Comparison of ENCODE assay signal across 7 mouse cellular contexts in genomic region chr9:7914487-7914886, GRCm38 (mm10). TPM values are rescaled to one million over a fixed set of nuclear protein-coding genes. Genes with fewer than 3 reads are reported as not detected.
DNase-seq lines count a peak whose midpoint lies in the region; ATAC-seq lines count a peak whose summit lies in the region.

No protein-coding gene starts in this region.

- no peaks in the 10 kb centered on the region for H3K36me3 ChIP-seq in forebrain, embryonic 14.5 days (ENCODE audit: control insufficient read depth, insufficient read depth, low read length)

- no peaks in the 10 kb centered on the region for H3K27me3 ChIP-seq in forebrain, embryonic 14.5 days (replicated peaks; ENCODE audit: control insufficient read depth, insufficient read depth, low read length)

- no peak overlapping the region for H3K27ac ChIP-seq in forebrain, embryonic 14.5 days (ENCODE audit: low read depth, low read length)

- peak overlapping the region; percentile 49 for H3K4me2 ChIP-seq in forebrain, embryonic 14.5 days (ENCODE audit: low read length)

- intact Hi-C loops in heart, postnatal 36 days (cut with DNase I), result loop anchor here (5.0 kb wide), 1 partner anchor 218 kb away; the partner anchor contains the start of gene Cep126

- H3K9me3 ChIP-seq in forebrain, embryonic 14.5 days (replicated peaks; ENCODE audit: control insufficient read depth, low read length), result no peaks in the 10 kb centered on the region

- peak; percentile 95 for DNase-seq in ZHBTc4 (ENCODE audit: low read depth, low spot score)
- peak; percentile 6 for DNase-seq in cerebellum, adult 11-12 months
- DNase-seq in forebrain, embryonic 14.5 days (ENCODE audit: low spot score), result peak; percentile 86
- peak; percentile 44 to 54 for DNase-seq in heart, postnatal 36 days
- peak; percentile 64 to 78 for DNase-seq in kidney, postnatal 4 days
- DNase-seq in right cerebral cortex, postnatal 4 days, result peak; percentile 43

- peak; percentile 95 for ATAC-seq in forebrain, embryonic 14.5 days
- ATAC-seq in megakaryocyte, adult 5-6 weeks (ENCODE audit: poor library complexity, severe bottlenecking), result peak; percentile 49

- no peak overlapping the region; the same call in 1 of the 2 replicates for H3K9ac ChIP-seq in forebrain, embryonic 14.5 days (ENCODE audit: low read length)

- WGBS in forebrain, embryonic 14.5 days, result 4% methylated on average over 11 of the region's 11 CpGs

- H3K4me3 ChIP-seq in forebrain, embryonic 14.5 days (ENCODE audit: low read depth, low read length), result peak overlapping the region; percentile 19

- H3K4me1 ChIP-seq in forebrain, embryonic 14.5 days (ENCODE audit: control insufficient read depth, insufficient read depth, low read length), result no peaks in the 10 kb centered on the region

RNA-seq across cellular contexts. Expression of gene Birc3, which starts 41.5 kb away (rescaled TPM):
- polyA plus RNA-seq in forebrain, embryonic 14.5 days (2014; fragmentation: Nextera tagmentation; extraction: Ambion mirVana), result 1.3 and 1.9 TPM in 2 replicates
- 1 to 10 TPM; 6.8 to 9.4 TPM for total RNA-seq in heart, postnatal 36 days (2021)
- 84.4 and 87.7 TPM in 2 replicates for total RNA-seq in megakaryocyte, adult 5-6 weeks (2015)
- total RNA-seq in megakaryocyte, adult 5-6 weeks (2017), result 128 TPM in 2 replicates

Comparison
In these comparisons a context has a peak if more than half of its experiments do, and no peak if none do; other contexts are left out.
1. DNase-seq: peak in every context shown above with its lines; median percentile 95 in ZHBTc4; 86 in forebrain, embryonic 14.5 days; 71 in kidney, postnatal 4 days; 49 in heart, postnatal 36 days; 43 in right cerebral cortex, postnatal 4 days; 6 in cerebellum, adult 11-12 months.
2. RNA of gene Birc3, which starts 41.5 kb away (total RNA-seq): 84.4 to 128 TPM in megakaryocyte, adult 5-6 weeks; 6.8 to 9.4 TPM in heart, postnatal 36 days; every median in the first group is over 4 times any median in the second.